Mouse (Mus musculus) kidney, adult 9 months (tissue): Measurements from ENCODE around the gene Rdh14.

ENCODE experiments used
- DNase-seq: peaks from one replicate; pipeline ENCODE4 v3.0.0; 2022

Gene Rdh14

GRCm38 (mm10) chr12:10390671-10391441 is at the start of gene Rdh14:
Gene Rdh14, plus strand, starts transcription at chr12:10390772.
- DNase-seq, result peak; percentile 99

GRCm38 (mm10) chr12:10350706-10351105 is 39.9 kb upstream of the Rdh14 start:
- no peak for DNase-seq

- no peak for DNase-seq
These were observed 32.8 kb upstream of the Rdh14 start for GRCm38 (mm10) chr12:10357756-10358155.

- DNase-seq, result no peak
These were observed 20.9 kb upstream of the Rdh14 start, which contains the start of gene Nt5c1b for GRCm38 (mm10) chr12:10369673-10370072. Gene Nt5c1b, plus strand, starts transcription at chr12:10369973.

GRCm38 (mm10) chr12:10400788-10401187 is 10.2 kb downstream of the Rdh14 start:
- DNase-seq, result no peak

GRCm38 (mm10) chr12:10402421-10403115 is 12.0 kb downstream of the Rdh14 start:
- DNase-seq, result no peak

- no peak for DNase-seq
These were observed 20.1 kb downstream of the Rdh14 start for GRCm38 (mm10) chr12:10410511-10411179.

- no peak for DNase-seq
These were observed 20.9 kb downstream of the Rdh14 start for GRCm38 (mm10) chr12:10411453-10411852.

- no peak for DNase-seq
These were observed 31.8 kb downstream of the Rdh14 start for GRCm38 (mm10) chr12:10422347-10422746.

- no peak for DNase-seq
These were observed 35.7 kb downstream of the Rdh14 start for GRCm38 (mm10) chr12:10425982-10426863.

GRCm38 (mm10) chr12:10430999-10431398 is 40.4 kb downstream of the Rdh14 start:
- no peak for DNase-seq

GRCm38 (mm10) chr12:10438054-10439001 is 47.8 kb downstream of the Rdh14 start:
- DNase-seq, result peak; percentile 76

- DNase-seq, result no peak
These were observed 49.1 kb downstream of the Rdh14 start for GRCm38 (mm10) chr12:10439483-10440235.
